Mouse (Mus musculus) C2C12 (cell line): ENCODE results near the gene Brd2.

Experiments
- CTCF ChIP-seq: IDR thresholded peaks from one replicate; pipeline ENCODE4 v1.5.1; 2011; ENCODE audit not compliant: control insufficient read depth, insufficient read depth, insufficient read length
- MAX ChIP-seq: IDR thresholded peaks from one replicate; pipeline ENCODE4 v1.6.1; 2011; ENCODE audit warnings: mild to moderate bottlenecking, control low read depth
- USF1 ChIP-seq: IDR thresholded peaks from one replicate; pipeline ENCODE4 v1.6.1; 2011; ENCODE audit warnings: low read depth, mild to moderate bottlenecking, control low read depth, moderate library complexity

GRCm38 (mm10) chr17:34137601-34138000 is 15.2 kb upstream of the Brd2 start:
- TF ChIP-seq CTCF (no peak), MAX (no peak), USF1 (no peak)
